Mouse (Mus musculus): Measurements from ENCODE around the gene Nmb.

DNA sequence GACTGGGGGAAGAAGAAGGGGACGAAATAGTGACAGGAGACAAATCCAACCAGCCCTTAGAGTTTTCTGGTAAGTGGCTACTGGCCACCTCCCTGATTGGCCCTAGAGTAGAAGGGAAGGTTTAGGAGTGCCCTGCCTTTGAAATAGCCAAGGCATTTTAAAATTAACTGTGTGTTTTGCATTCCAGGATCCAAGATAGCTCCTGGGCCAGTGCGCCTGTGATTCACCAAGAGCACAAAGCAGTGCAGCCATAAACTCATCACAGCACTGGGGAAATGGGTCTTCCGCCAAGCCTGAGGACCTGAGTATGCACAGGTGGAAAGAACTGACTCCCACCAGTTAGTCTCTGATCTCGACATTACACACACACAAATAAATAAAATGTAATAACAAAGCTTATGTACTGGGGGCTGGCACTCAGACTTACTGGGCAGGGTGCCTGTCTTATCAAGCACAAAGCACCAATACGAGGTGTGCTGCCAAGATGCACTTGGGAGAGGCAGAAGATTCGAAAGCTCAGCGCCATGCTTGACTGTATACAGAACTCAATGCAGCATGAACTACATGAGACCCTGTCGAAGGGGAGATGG, 26.8 kb upstream of the Nmb start:
- TF ChIP-seq ZNF384 (IDR thresholded peaks at IDR 0.05; ENCODE audit: low read depth, low read length) (no peak), CHD2 (IDR thresholded peaks at IDR 0.05; ENCODE audit: low read depth, low read length) (no peak), ZC3H11A (IDR thresholded peaks at IDR 0.05; ENCODE audit: borderline replicate concordance, low read depth, low read length) (no peak), HCFC1 (IDR thresholded peaks at IDR 0.05; ENCODE audit: borderline replicate concordance, insufficient read depth, low read length) (no peak), MAFK (IDR thresholded peaks at IDR 0.05; ENCODE audit: insufficient read depth, low read depth, low read length) (no peak)
